In the genomic region with DNA sequence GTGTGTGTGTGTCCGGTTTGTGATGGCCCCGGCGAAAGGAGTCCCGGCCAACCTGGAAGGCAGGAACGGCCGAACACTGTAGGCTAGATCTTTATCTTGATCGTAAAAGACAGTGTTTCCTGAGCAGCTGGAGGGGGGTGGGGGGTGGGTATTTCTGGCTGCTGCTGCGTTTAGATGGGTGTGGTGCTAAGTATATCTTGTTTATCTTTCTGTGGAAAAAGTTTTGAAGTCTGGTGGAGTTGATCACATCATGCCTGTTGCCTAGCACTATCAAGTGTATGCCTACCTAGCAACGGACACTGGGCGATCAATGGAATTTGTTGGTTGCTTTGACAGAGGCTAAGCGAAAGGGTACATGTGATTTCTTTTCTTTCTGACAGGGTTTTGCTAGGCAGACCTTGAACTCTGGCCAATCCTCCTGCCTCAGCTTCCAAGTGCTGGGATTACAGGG, we compare ENCODE assay signal across 8 mouse cellular contexts. TPM values are rescaled to one million over a fixed set of nuclear protein-coding genes. Genes with fewer than 3 reads are reported as not detected.
A peak's percentile ranks its signal among the peaks of the same experiment; 100 is the strongest.
DNase-seq lines count a peak whose midpoint lies in the region; ATAC-seq and TF ChIP-seq lines count a peak whose summit lies in the region.

No protein-coding gene starts in this region.

- intact Hi-C loops in gastrocnemius, adult 2 months (cut with DNase I) = no loop called here

- peaks cover 21% of the 10 kb centered on the region for H3K79me2 ChIP-seq in MEL (ENCODE audit: control insufficient read depth, insufficient read depth, low read length, poor library complexity)

- TF ChIP-seq RAD21 in MEL (IDR thresholded peaks at IDR 0.05; ENCODE audit: low read depth, low read length) = no peak

- TF ChIP-seq POLR2A in MEL (IDR thresholded peaks at IDR 0.05; ENCODE audit: control insufficient read depth in 1 of 2, insufficient read depth in 1 of 2, low read depth in 1 of 2, low read length in 2 of 2, poor library complexity in 1 of 2) = no peak; a peak in 1 of 4 replicates
- no peak for TF ChIP-seq POLR2A in olfactory bulb, adult 2 months (IDR thresholded peaks at IDR 0.05; ENCODE audit: insufficient read depth, low read depth, low read length)

- H3K4me2 ChIP-seq in embryonic facial prominence, embryonic 15.5 days (replicated peaks) = peak overlapping the region; percentile 61
- H3K4me2 ChIP-seq in hindbrain, embryonic 14.5 days (replicated peaks) = peak overlapping the region; percentile 71
- H3K4me2 ChIP-seq in lung, embryonic 14.5 days = peak overlapping the region; percentile 87

- H3K9ac ChIP-seq in MEL (ENCODE audit: control insufficient read depth, low read depth, low read length, poor library complexity, severe bottlenecking) = peak overlapping the region; percentile 81
- H3K9ac ChIP-seq in embryonic facial prominence, embryonic 15.5 days = peak overlapping the region; percentile 92
- H3K9ac ChIP-seq in hindbrain, embryonic 14.5 days = peak overlapping the region; percentile 96
- H3K9ac ChIP-seq in lung, embryonic 14.5 days = peak overlapping the region; percentile 96

- peak overlapping the region; percentile 99 for H3K27ac ChIP-seq in gastrocnemius, adult 2 months
- peak overlapping the region; percentile 93 for H3K27ac ChIP-seq in MEL (ENCODE audit: control insufficient read depth, low read depth, low read length)
- peak overlapping the region; percentile 98 for H3K27ac ChIP-seq in embryonic facial prominence, embryonic 15.5 days (replicated peaks)
- peak overlapping the region; percentile 99 for H3K27ac ChIP-seq in hindbrain, embryonic 14.5 days
- peak overlapping the region; percentile 99 for H3K27ac ChIP-seq in lung, embryonic 14.5 days (ENCODE audit: low read depth)
- peak overlapping the region; percentile 84 for H3K27ac ChIP-seq in olfactory bulb, adult 2 months (ENCODE audit: insufficient read depth, low read depth, low read length)

- TF ChIP-seq CTCF in gastrocnemius, adult 2 months (IDR thresholded peaks at IDR 0.05) = no peak
- no peak for TF ChIP-seq CTCF in MEL (IDR thresholded peaks at IDR 0.05 in 2 of 3, conservative IDR thresholded peaks at IDR 0.05 in 1 of 3; ENCODE audit: control insufficient read depth in 1 of 3, insufficient read depth in 1 of 3, low read depth in 2 of 3, low read length in 3 of 3, poor library complexity in 1 of 3, severe bottlenecking in 1 of 3)
- TF ChIP-seq CTCF in lung, embryonic 14.5 days (IDR thresholded peaks at IDR 0.05; ENCODE audit: low read depth) = no peak
- TF ChIP-seq CTCF in olfactory bulb, adult 2 months (IDR thresholded peaks at IDR 0.05; ENCODE audit: insufficient read depth, low read depth, low read length) = no peak

- ATAC-seq in embryonic facial prominence, embryonic 15.5 days (ENCODE audit: insufficient number of reproducible peaks, low FRiP score, low TSS enrichment, low read depth) = peak; percentile 27; the same call in 1 of the 2 replicates
- peak; percentile 15; the same call in 1 of the 2 replicates for ATAC-seq in hindbrain, embryonic 14.5 days (ENCODE audit: low FRiP score)
- ATAC-seq in lung, embryonic 14.5 days (ENCODE audit: insufficient read depth) = peak; percentile 56

- H3K9me3 ChIP-seq in MEL (replicated peaks; ENCODE audit: insufficient read depth, low read length) = no peaks in the 10 kb centered on the region
- no peaks in the 10 kb centered on the region for H3K9me3 ChIP-seq in embryonic facial prominence, embryonic 15.5 days (replicated peaks)
- H3K9me3 ChIP-seq in hindbrain, embryonic 14.5 days (ENCODE audit: control insufficient read depth, low read length) = no peaks in the 10 kb centered on the region
- H3K9me3 ChIP-seq in lung, embryonic 14.5 days (ENCODE audit: low read depth, low read length) = 0 out of 2 replicates have a peak, but pooled peaks cover 4% of the 10 kb centered on the region

- H3K4me1 ChIP-seq in MEL (ENCODE audit: control insufficient read depth in 1 of 2, insufficient read depth in 2 of 2, low read length in 2 of 2) = peaks cover 0 to 14% of the 10 kb centered on the region in 2 experiments; a peak in 1 of 4 replicates
- H3K4me1 ChIP-seq in embryonic facial prominence, embryonic 15.5 days = peaks cover 45% of the 10 kb centered on the region
- peaks cover 39% of the 10 kb centered on the region for H3K4me1 ChIP-seq in hindbrain, embryonic 14.5 days (replicated peaks; ENCODE audit: control insufficient read depth, insufficient read depth, low read length)
- H3K4me1 ChIP-seq in lung, embryonic 14.5 days (ENCODE audit: insufficient read depth) = peaks cover 11% of the 10 kb centered on the region
- peaks cover 20% of the 10 kb centered on the region for H3K4me1 ChIP-seq in olfactory bulb, adult 2 months (ENCODE audit: control insufficient read depth, insufficient read depth, low read length)

- WGBS in embryonic facial prominence, embryonic 15.5 days = under 1% methylated on average over 11 of the region's 11 CpGs
- under 1% methylated on average over 11 of the region's 11 CpGs for WGBS in hindbrain, embryonic 14.5 days
- WGBS in lung, embryonic 14.5 days = under 1% methylated on average over 11 of the region's 11 CpGs
- WGBS in olfactory bulb, adult 2 months = under 1% methylated on average over 11 of the region's 11 CpGs

- peak overlapping the region; percentile 94 for H3K4me3 ChIP-seq in gastrocnemius, adult 2 months
- H3K4me3 ChIP-seq in MEL (ENCODE audit: control insufficient read depth in 1 of 2, insufficient read depth in 1 of 2, low read depth in 2 of 2, low read length in 2 of 2) = peak overlapping the region; percentile 55 to 78
- H3K4me3 ChIP-seq in embryonic facial prominence, embryonic 15.5 days (replicated peaks) = peak overlapping the region; percentile 74
- peak overlapping the region; percentile 75 for H3K4me3 ChIP-seq in hindbrain, embryonic 14.5 days (replicated peaks; ENCODE audit: low read length)
- H3K4me3 ChIP-seq in lung, embryonic 14.5 days (ENCODE audit: low read depth, low read length) = peak overlapping the region; percentile 74
- H3K4me3 ChIP-seq in olfactory bulb, adult 2 months (ENCODE audit: insufficient read depth, low read depth, low read length) = peak overlapping the region; percentile 99

- TF ChIP-seq EP300 in MEL (IDR thresholded peaks at IDR 0.05; ENCODE audit: low read depth in 1 of 2, low read length in 2 of 2) = peak; percentile 58 to 79

- H3K36me3 ChIP-seq in MEL (ENCODE audit: control insufficient read depth in 1 of 2, insufficient read depth in 2 of 2, low read length in 2 of 2) = peaks cover 0 to 10% of the 10 kb centered on the region in 2 experiments; a peak in 3 of 4 replicates
- H3K36me3 ChIP-seq in embryonic facial prominence, embryonic 15.5 days = no peaks in the 10 kb centered on the region
- H3K36me3 ChIP-seq in hindbrain, embryonic 14.5 days (replicated peaks; ENCODE audit: control insufficient read depth, insufficient read depth) = no peaks in the 10 kb centered on the region; the same call in 1 of the 2 replicates
- peaks cover 29% of the 10 kb centered on the region; the same call in 1 of the 2 replicates for H3K36me3 ChIP-seq in lung, embryonic 14.5 days (ENCODE audit: insufficient read depth)

- DNase-seq in gastrocnemius, adult 2 months = no peak
- DNase-seq in gastrocnemius, adult 18-20 months (ENCODE audit: low spot score) = no peak
- DNase-seq in MEL (ENCODE audit: low read depth, low spot score) = no peak
- DNase-seq in hindbrain, embryonic 14.5 days (ENCODE audit: low spot score) = no peak
- DNase-seq in lung, embryonic 14.5 days = no peak
- no peak for DNase-seq in cerebellum, postnatal 25 days

- no peaks in the 10 kb centered on the region for H3K27me3 ChIP-seq in MEL (ENCODE audit: control insufficient read depth in 1 of 2, insufficient read depth in 2 of 2, low read length in 2 of 2)
- H3K27me3 ChIP-seq in embryonic facial prominence, embryonic 15.5 days = no peaks in the 10 kb centered on the region
- no peaks in the 10 kb centered on the region for H3K27me3 ChIP-seq in hindbrain, embryonic 14.5 days (ENCODE audit: control insufficient read depth, insufficient read depth, low read length)
- H3K27me3 ChIP-seq in lung, embryonic 14.5 days (ENCODE audit: insufficient read depth, low read length) = no peaks in the 10 kb centered on the region

TF ChIP-seq in MEL, 35 proteins besides CTCF, POLR2A, EP300 and RAD21 (continues in another document):
- peak; percentile 3; the same call in 1 of the 2 replicates for TF ChIP-seq TAL1 (IDR thresholded peaks at IDR 0.05; ENCODE audit: low read length)
- TF ChIP-seq GABPA (IDR thresholded peaks at IDR 0.05; ENCODE audit: low read depth, low read length) = no peak
- no peak for TF ChIP-seq HCFC1 (IDR thresholded peaks at IDR 0.05; ENCODE audit: low read depth, low read length)
- no peak for TF ChIP-seq USF2 (IDR thresholded peaks at IDR 0.05; ENCODE audit: borderline replicate concordance in 1 of 2, insufficient read depth in 1 of 2, low read depth in 1 of 2, low read length in 2 of 2)
- no peak for TF ChIP-seq JUND (IDR thresholded peaks at IDR 0.05; ENCODE audit: low read depth, low read length)
- TF ChIP-seq E2F4 (IDR thresholded peaks at IDR 0.05; ENCODE audit: borderline replicate concordance, low read depth, low read length) = no peak
- no peak for TF ChIP-seq POLR2AphosphoS5 (IDR thresholded peaks at IDR 0.05; ENCODE audit: borderline replicate concordance, low read depth, low read length)

RNA-seq across cellular contexts. Expression of a gene that starts 1.1 kb away (rescaled TPM):
- total RNA-seq in gastrocnemius, adult 2 months (2021) = 10 to 100 TPM; 24.4 to 24.5 TPM
- total RNA-seq in gastrocnemius, adult 18-20 months (2021) = 10 to 100 TPM; 18.2 to 24.3 TPM
- 7.8 and 8.0 TPM in 2 replicates for total RNA-seq in MEL (2012; rRNA removed)
- polyA plus RNA-seq in MEL (2012; ENCODE audit: insufficient read depth in 1 of 2, insufficient read length in 2 of 2, low read depth in 1 of 2, low replicate concordance in 2 of 2, missing spikeins in 1 of 2) = 10 to 100 TPM in 1 of 2 experiments, not detected in 1; 11.3 TPM
- polyA plus RNA-seq in embryonic facial prominence, embryonic 15.5 days (2015; fragmentation: Nextera tagmentation; extraction: Ambion mirVana) = 31.7 and 32.1 TPM in 2 replicates
- 32.3 and 33.8 TPM in 2 replicates for polyA plus RNA-seq in hindbrain, embryonic 14.5 days (2014; fragmentation: Nextera tagmentation; extraction: Ambion mirVana)
- polyA plus RNA-seq in lung, embryonic 14.5 days (2014; fragmentation: Nextera tagmentation; extraction: Ambion mirVana) = 59.2 and 62.0 TPM in 2 replicates
- polyA plus RNA-seq in olfactory bulb, adult 2 months (2012; ENCODE audit: insufficient read depth, insufficient read length, low replicate concordance, missing spikeins) = not detected in 2 replicates

RNA-seq across cellular contexts. Expression of a gene that starts 49.7 kb away (rescaled TPM):
- total RNA-seq in gastrocnemius, adult 2 months (2021) = not detected
- not detected for total RNA-seq in gastrocnemius, adult 18-20 months (2021)
- total RNA-seq in MEL (2012; rRNA removed) = not detected in 2 replicates
- not detected for polyA plus RNA-seq in MEL (2012; ENCODE audit: insufficient read depth in 1 of 2, insufficient read length in 2 of 2, low read depth in 1 of 2, low replicate concordance in 2 of 2, missing spikeins in 1 of 2)
- polyA plus RNA-seq in embryonic facial prominence, embryonic 15.5 days (2015; fragmentation: Nextera tagmentation; extraction: Ambion mirVana) = 0.99 and 1.3 TPM in 2 replicates
- polyA plus RNA-seq in hindbrain, embryonic 14.5 days (2014; fragmentation: Nextera tagmentation; extraction: Ambion mirVana) = 2.8 and 2.9 TPM in 2 replicates
- polyA plus RNA-seq in lung, embryonic 14.5 days (2014; fragmentation: Nextera tagmentation; extraction: Ambion mirVana) = 4.6 and 5.0 TPM in 2 replicates
- polyA plus RNA-seq in olfactory bulb, adult 2 months (2012; ENCODE audit: insufficient read depth, insufficient read length, low replicate concordance, missing spikeins) = not detected in 2 replicates
